Mouse (Mus musculus): ENCODE measurements around the gene Tmem56. TPM values are rescaled to one million over a fixed set of nuclear protein-coding genes. Genes with fewer than 3 reads are reported as not detected.
A peak's percentile ranks its signal among the peaks of the same experiment; 100 is the strongest.

The Tmem56 gene
- total RNA-seq, 2 experiments from 2014 or later: 1.00 to 1.4 TPM

- intact Hi-C loops (cut with DNase I): loop anchor here (5.0 to 10.0 kb wide), 2 partner anchors 135 to 252 kb away; partner anchors contain the start of gene Cnn3
- no peak for DNase-seq
Measured at GRCm38 (mm10) chr3:121172718-121173117, 110.2 kb downstream of the Tmem56 start.

- intact Hi-C loops (cut with DNase I): loop anchor here (1.0 to 10.0 kb wide), 4 partner anchors 121 to 326 kb away; partner anchors contain the start of gene Cnn3
- DNase-seq: no peak
Measured at GRCm38 (mm10) chr3:121171872-121172265, 111.0 kb downstream of the Tmem56 start.

DNA sequence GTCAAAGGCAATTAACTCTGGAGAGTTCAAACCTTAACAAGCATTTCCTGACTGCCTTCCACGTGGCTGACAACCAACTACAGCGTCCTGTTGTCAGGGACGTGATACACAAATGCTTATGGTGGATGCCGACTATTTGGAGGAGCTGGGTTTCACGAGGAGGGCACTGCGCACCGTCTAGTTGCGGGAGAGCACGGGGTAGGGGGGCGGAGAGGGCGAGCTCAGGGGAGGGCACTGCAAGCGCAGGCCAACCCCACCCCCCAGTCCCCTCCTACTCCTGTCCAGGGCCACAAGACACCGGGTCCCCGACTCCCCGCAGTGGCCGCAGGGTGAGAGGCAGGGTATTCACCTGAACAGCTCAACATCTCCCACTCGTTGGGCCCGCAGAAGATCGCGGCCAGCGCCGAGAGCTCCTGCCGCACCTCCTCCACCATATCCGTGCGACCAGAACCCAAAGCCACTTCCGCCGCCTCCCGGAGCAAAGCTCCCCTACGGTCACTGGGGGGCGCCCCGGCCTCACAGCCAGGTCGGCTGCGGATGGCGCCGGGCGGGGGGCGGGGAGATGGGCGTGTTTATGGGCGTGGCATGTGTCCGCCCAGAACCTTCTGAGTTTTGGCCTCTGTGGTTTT lies 111.5 kb downstream of the Tmem56 start, which contains the start of gene Rwdd3:
Gene Rwdd3, minus strand, starts transcription at position 453 of the 629 bp plus-strand sequence.
- intact Hi-C loops (cut with DNase I): loop anchor here (1.0 to 10.0 kb wide), 4 partner anchors 121 to 327 kb away; partner anchors contain the start of gene Cnn3
- peak; percentile 89 to 92 for DNase-seq

DNA sequence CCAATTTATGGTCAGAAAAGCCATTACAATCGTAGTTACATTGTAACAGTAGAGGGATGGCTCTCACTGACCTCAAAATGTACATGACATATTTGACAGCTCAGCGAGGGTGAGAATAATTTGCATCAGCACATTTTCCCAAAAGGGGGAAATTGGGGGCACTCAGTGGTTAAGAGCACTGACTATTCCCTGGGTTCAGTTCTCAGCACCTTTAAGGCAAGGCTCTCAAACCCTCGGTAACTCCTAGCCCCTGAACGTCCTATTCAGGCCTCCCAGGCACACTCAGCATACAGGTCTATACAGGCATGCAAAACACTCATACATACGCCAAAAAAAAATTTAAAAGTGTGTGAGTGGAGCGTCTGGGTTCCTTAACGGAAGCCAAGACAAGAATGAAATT lies 112.3 kb downstream of the Tmem56 start:
- intact Hi-C loops (cut with DNase I): loop anchor here (1.0 to 10.0 kb wide), 4 partner anchors 122 to 328 kb away; partner anchors contain the start of gene Cnn3

GRCm38 (mm10) chr3:121169092-121169942 lies 113.6 kb downstream of the Tmem56 start:
- no peak for DNase-seq
- intact Hi-C loops (cut with DNase I): no loop called here

More for the DNA sequence above, 112.3 kb downstream of the Tmem56 start:
- no peak for DNase-seq

DNA sequence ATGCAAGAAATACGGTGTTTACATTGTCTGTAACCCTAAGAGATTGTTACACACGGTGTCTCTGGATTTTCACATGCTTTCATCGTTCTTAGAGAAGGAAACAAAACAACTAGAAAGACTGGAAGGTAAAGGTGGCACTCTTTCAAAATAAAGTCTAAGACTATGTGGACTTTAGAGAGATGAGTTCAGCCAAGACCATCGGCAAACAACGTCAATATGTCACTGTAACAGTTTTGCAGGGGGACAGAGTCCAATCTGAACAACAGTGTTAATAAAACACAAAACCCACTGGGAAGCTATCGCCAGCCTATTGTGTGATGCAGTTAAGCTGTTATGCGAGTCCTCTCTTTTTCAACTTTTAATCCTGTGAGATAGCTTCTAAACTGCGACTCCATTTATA lies 114.3 kb downstream of the Tmem56 start:
- intact Hi-C loops (cut with DNase I): no loop called here
- no peak for DNase-seq

DNA sequence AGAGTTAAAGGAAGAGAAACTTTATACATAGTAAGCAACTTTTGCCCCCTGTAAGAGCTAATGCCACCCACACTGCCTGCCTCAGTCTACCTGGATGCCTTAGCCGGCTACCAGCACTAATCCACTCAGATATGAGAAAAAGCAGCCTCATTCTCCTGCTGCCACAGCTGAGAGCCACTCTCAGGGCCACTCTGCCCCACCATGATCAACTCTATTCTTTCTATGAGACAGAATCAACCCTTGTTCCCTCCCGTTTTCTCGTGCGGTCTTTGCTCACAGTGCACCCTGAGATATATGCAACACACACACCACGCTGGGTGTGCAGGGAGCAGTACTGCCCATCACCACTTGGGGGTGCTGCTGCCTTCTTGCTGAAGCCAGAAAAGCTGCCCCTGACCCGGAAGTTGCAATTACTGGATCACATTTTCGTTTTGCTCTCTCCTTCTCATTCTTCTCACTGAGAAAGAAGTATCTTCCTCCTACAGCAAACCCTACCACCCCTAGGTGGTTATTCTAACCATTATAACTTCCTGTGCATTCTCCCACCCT lies 119.6 kb downstream of the Tmem56 start:
- intact Hi-C loops (cut with DNase I): no loop called here

GRCm38 (mm10) chr3:121161661-121162060 lies 121.2 kb downstream of the Tmem56 start:
- intact Hi-C loops (cut with DNase I): no loop called here
- DNase-seq: no peak

More for the DNA sequence above, 119.6 kb downstream of the Tmem56 start:
- peak; percentile 46 to 70 for DNase-seq

DNA sequence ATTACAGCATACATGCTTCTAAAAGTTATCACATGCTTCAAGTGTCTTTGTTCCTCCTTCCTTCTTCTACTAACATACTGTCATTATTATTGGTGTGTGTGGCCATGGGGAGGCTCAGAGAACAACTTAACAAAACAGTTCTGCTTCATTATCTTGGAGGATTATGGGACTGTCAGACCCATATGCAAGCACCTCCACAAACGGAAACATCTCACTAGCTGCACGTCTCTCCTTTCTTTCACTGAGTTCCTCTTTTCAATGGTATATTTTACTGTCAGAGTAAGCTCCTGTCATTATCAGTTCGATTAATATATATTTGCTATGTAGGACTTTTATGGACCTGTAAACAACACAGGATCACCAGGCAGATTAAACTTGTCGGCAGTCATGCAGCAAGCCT lies 122.5 kb downstream of the Tmem56 start:
- intact Hi-C loops (cut with DNase I): no loop called here
- no peak for DNase-seq

DNA sequence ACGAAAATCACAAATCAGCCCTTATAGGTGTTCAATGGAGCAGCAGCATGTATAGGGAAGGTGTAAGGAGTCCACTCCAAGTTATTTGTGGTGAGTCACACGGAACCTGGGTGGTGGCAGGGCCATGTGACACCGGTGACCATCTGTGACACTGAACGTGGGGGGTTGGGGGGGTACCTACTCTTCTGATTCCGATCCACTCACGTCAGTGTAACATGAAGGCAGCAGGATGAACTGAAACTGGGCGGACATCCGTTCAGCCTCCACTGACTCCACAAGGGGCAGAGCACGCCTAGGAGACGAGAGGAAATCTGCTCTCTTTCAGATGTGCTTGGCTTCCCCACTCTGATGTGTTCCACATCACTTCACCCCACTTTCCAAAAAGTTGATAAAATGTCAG lies 123.3 kb downstream of the Tmem56 start:
- no peak for DNase-seq
- intact Hi-C loops (cut with DNase I): no loop called here

DNA sequence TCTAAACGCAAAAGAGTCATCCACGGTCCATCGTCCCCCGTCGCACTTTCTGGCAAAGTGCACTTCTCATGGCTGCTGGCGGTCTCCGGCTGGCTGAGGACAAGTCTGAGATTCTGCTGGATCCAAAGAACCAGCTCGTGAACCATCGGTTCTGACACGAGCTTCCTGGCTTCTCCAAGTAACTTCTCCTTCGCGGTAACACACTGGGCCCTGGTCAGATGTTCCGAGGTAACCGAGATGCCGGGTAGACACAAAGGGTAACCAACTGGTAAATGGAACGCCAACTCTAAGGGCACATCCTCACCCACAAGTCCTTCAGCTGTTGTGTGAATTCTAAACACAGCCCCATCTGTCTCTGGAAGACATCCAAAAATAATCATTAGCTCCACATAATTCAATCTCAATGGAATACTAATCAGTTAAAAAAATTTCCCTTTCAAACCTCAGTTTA lies 124.0 kb downstream of the Tmem56 start:
- DNase-seq: no peak
- intact Hi-C loops (cut with DNase I): no loop called here

- intact Hi-C loops (cut with DNase I): no loop called here
Measured at GRCm38 (mm10) chr3:121157546-121158330, 125.2 kb downstream of the Tmem56 start.

GRCm38 (mm10) chr3:121156451-121157186 lies 126.3 kb downstream of the Tmem56 start:
- DNase-seq: no peak
- intact Hi-C loops (cut with DNase I): no loop called here

More at GRCm38 (mm10) chr3:121157546-121158330, 125.2 kb downstream of the Tmem56 start:
- no peak for DNase-seq

GRCm38 (mm10) chr3:121156043-121156442 lies 126.9 kb downstream of the Tmem56 start:
- no peak for DNase-seq
- intact Hi-C loops (cut with DNase I): no loop called here

Other genes with a start within 250 kb of the Tmem56 start
- 1 to 10 TPM; 1.3 to 1.9 TPM for gene Rwdd3, start 111.4 kb downstream of the Tmem56 start, total RNA-seq (2021)
- 10 to 100 TPM; 14.4 to 15.1 TPM for gene Alg14, start 8.7 kb upstream of the Tmem56 start, total RNA-seq (2021)
- 10 to 100 TPM; 68.1 to 74.9 TPM for gene Cnn3, start 143.4 kb upstream of the Tmem56 start, total RNA-seq (2021)
- under 1 TPM; 0.10 to 0.24 TPM for gene Slc44a3, start 249.3 kb upstream of the Tmem56 start, total RNA-seq (2021)